Mouse (Mus musculus) heart, adult 2 months (tissue): ENCODE measurements around the gene Lsm2.

ENCODE experiments used
- CTCF ChIP-seq: fragments of 200-600 bp; IDR thresholded peaks from 2 replicates; pipeline ENCODE4 v1.8.1; 2022; ENCODE audit warnings: antibody characterized with exemption, mild to moderate bottlenecking, moderate library complexity
- POLR2A ChIP-seq: fragments of 200-500 bp; IDR thresholded peaks from 2 replicates; pipeline ENCODE4 v1.6.1; 2011; ENCODE audit warnings: mild to moderate bottlenecking, low read depth, low read length, control low read depth; ENCODE audit not compliant: insufficient read depth

- no peak for TF ChIP-seq CTCF
- 0 out of 2 replicates have a peak, but pooled peaks have one; percentile 37 for TF ChIP-seq POLR2A
Measured at GRCm38 (mm10) chr17:35000717-35001451, 19.2 kb downstream of the Lsm2 start, which contains the start of gene Vars.
